Mouse (Mus musculus): ENCODE data around the gene Wdfy1. TPM values are rescaled to one million over a fixed set of nuclear protein-coding genes. Genes with fewer than 3 reads are reported as not detected.

The Wdfy1 gene
- total RNA-seq, 2 experiments from 2014 or later: 11.7 to 16.7 TPM

DNA sequence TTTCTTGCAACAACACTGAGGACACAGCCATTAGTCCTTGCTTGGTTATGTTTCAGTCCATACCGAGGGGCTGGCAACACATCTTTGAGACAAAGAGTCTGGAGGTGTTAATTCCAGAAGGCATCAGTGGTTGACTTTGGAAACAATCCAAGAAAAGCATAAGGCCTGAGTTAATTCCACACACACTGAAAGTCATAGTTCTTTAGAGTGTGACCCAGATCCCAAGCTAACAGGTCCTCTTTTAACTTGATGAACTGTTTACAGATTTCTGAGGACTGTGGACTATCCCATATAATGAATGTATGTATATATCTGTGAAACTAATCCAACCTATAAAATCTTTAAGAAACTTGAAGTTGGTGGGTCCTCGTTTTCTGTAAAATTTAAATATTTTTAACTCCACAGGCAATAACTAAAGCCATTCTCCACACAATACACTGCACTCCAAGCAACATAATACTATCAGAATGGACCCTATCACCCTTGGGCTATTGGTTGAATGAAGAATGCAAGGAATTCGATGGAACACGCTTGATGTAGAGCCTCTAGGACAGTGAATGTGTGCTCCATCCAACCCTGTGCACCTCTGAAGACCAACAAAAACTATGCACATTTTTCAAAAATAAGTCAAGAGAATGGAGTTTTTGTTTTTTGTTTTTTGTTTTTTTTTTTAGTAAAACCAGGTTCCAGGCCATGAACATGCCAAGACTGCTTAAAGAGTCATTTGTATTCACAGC, 120.0 kb downstream of the Wdfy1 start:
- no peak for DNase-seq

DNA sequence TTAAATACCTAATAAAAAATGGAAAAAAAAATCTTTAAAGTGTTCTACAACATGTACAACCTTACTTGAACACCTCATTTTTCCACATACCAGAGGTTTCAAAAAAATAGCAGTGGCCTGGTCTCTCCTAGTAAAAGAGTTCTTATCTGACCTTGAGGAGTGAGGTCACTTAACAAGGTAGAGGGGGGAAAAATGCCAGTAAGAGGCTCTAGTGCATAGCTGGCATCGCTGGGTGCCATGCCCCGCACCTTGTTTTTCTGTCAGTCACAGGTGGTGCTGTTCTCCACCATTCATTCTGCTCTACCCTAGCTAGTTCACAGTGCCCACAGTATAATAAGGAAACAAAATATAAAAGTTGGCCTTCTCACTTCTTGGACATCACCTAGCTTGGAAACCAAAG, 121.0 kb downstream of the Wdfy1 start:
- DNase-seq: no peak

Other genes starting within 250 kb of the Wdfy1 start
- gene Ap1s3, start 104.2 kb downstream of the Wdfy1 start, total RNA-seq (2021): 1 to 10 TPM in 1 of 2 experiments, under 1 TPM in 1; 0.15 to 1.0 TPM
- 10 to 100 TPM; 73.6 to 75.9 TPM for gene Mrpl44, start 125 bp downstream of the Wdfy1 start, total RNA-seq (2021)
- gene Serpine2, start 85.0 kb upstream of the Wdfy1 start, total RNA-seq (2021): 10 to 100 TPM; 20.7 to 29.5 TPM

Measured in heart, adult 18-20 months (tissue).